Mouse (Mus musculus): Measurements from ENCODE around the gene Glod5. TPM values are rescaled to one million over a fixed set of nuclear protein-coding genes. Genes with fewer than 3 reads are reported as not detected.
"Not testable (repeated sequence)": the region's sequence is repeated elsewhere in the genome, so short reads cannot be mapped to it uniquely, and the experiment has no call there.

Gene Glod5
- polyA plus RNA-seq, 1 experiment from 2014 or later, result not detected

DNA sequence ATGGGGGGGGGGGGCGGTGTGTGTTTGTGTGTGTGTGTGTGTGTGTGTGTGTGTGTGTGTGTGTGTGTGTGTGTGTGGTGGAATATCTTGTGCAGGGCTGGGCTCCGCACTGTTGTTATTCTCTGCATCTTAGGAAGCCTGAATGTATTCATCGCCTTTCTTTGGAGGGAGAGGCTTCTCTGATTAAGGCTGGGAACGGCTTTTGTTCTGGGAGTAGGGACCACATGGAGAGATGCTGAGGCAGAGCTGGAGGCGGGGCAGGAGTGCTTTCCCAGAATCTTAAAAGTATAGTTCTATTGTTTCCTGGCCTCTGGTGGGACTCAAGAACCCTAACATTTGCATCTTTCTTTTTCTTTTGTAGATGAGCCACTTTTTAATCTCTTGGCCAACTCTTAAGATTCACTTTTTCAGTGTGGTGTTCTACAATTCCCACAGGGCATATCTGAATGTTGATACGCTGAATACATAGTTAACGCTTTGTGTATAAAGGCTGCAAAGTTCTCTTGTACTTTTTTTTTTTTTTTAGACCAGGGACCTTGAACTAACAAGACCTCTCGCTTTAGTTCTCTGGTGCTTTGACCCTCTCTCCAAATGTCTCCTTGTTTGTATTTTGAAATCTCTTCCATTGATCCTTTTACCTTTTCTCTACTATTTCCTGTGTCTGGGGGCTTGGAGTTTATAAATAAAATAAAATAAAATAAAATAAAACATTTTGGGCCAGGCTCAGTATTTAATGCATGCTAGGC is 4.5 kb downstream of the Glod5 start:
- ATAC-seq (ENCODE audit: insufficient read depth, low FRiP score, low TSS enrichment) (no peak), DNase-seq (ENCODE audit: low spot score) (peak; percentile 15)
- Histone ChIP-seq H3K27me3 (ENCODE audit: control insufficient read depth, insufficient read depth, low read length) (no peaks in the 10 kb centered on the region), H3K4me3 (ENCODE audit: low read depth, low read length) (no peak overlapping the region), H3K4me1 (ENCODE audit: control insufficient read depth, insufficient read depth, low read length) (no peaks in the 10 kb centered on the region), H3K9ac (ENCODE audit: low read length) (no peak overlapping the region), H3K4me2 (ENCODE audit: low read depth) (no peak overlapping the region), H3K36me3 (ENCODE audit: control insufficient read depth, insufficient read depth, low read length) (no peaks in the 10 kb centered on the region), H3K27ac (ENCODE audit: low read depth, low read length) (no peak overlapping the region), H3K9me3 (ENCODE audit: control insufficient read depth, low read length) (no peaks in the 10 kb centered on the region)
- WGBS, result 26% methylated on average over 7 of the region's 8 CpGs

DNA sequence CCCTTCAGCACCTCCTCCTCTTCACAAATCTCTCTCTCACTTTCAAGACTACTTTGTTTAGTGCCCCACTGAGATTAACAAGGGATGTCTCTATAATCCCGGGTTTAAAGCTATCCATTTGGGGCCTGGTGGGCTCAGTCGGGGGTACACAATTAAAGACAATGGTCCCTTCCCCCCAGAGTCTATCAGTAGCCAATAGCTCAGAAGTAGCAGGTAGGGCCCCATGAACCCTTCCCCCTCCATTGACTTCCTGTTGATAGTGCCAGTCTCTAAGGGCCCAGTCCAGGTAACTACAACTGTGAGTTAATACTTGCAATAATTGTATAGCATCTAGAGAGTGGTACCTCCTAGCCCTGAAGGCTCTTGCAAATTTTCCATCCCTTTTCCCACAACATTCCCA is 5.1 kb downstream of the Glod5 start:
- no peak overlapping the region for H3K27ac ChIP-seq (ENCODE audit: low read depth, low read length)
- ATAC-seq (ENCODE audit: insufficient read depth, low FRiP score, low TSS enrichment), result no peak

DNA sequence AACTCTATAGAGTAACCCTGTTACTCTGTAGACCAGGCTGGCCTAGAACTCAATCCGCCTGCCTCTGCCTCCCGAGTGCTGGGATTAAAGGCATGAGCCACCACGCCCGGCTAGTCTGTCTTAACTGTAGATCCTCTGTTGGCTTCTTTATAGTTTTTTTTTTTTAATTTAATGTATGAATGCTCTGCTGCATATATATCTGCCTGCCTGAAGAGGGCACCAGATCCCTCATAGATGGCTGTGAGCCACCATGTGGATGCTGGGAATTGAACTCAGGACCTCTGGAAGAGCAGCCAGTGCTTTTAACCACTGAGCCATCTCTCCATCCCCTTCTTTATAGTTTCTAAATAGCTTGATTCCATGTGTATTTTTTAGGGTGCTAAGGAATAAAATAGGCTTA is 8.9 kb downstream of the Glod5 start:
- not testable (repeated sequence) for H3K4me3 ChIP-seq (ENCODE audit: low read depth, low read length); H3K4me1 ChIP-seq (ENCODE audit: control insufficient read depth, insufficient read depth, low read length); H3K27me3 ChIP-seq (ENCODE audit: control insufficient read depth, insufficient read depth, low read length); H3K27ac ChIP-seq (ENCODE audit: low read depth, low read length); H3K9ac ChIP-seq (ENCODE audit: low read length); H3K36me3 ChIP-seq (ENCODE audit: control insufficient read depth, insufficient read depth, low read length); H3K4me2 ChIP-seq (ENCODE audit: low read depth); DNase-seq (ENCODE audit: low spot score); H3K9me3 ChIP-seq (ENCODE audit: control insufficient read depth, low read length); ATAC-seq (ENCODE audit: insufficient read depth, low FRiP score, low TSS enrichment)
- 81% methylated on average over 4 of the region's 4 CpGs for WGBS

More for the DNA sequence above, 5.1 kb downstream of the Glod5 start:
- no peak for DNase-seq (ENCODE audit: low spot score)
- H3K9me3 ChIP-seq (ENCODE audit: control insufficient read depth, low read length), result no peaks in the 10 kb centered on the region
- no peak overlapping the region for H3K4me3 ChIP-seq (ENCODE audit: low read depth, low read length)
- no peak overlapping the region for H3K4me2 ChIP-seq (ENCODE audit: low read depth)
- H3K9ac ChIP-seq (ENCODE audit: low read length), result no peak overlapping the region
- 18% methylated on average over 2 of the region's 2 CpGs for WGBS
- H3K4me1 ChIP-seq (ENCODE audit: control insufficient read depth, insufficient read depth, low read length), result no peaks in the 10 kb centered on the region
- H3K27me3 ChIP-seq (ENCODE audit: control insufficient read depth, insufficient read depth, low read length), result no peaks in the 10 kb centered on the region
- H3K36me3 ChIP-seq (ENCODE audit: control insufficient read depth, insufficient read depth, low read length), result no peaks in the 10 kb centered on the region

- WGBS, result 25% methylated on average over 5 of the region's 5 CpGs
- no peak for ATAC-seq (ENCODE audit: insufficient read depth, low FRiP score, low TSS enrichment)
- no peaks in the 10 kb centered on the region for H3K4me1 ChIP-seq (ENCODE audit: control insufficient read depth, insufficient read depth, low read length)
- no peak overlapping the region for H3K4me2 ChIP-seq (ENCODE audit: low read depth)
- H3K4me3 ChIP-seq (ENCODE audit: low read depth, low read length), result no peak overlapping the region
- H3K27ac ChIP-seq (ENCODE audit: low read depth, low read length), result no peak overlapping the region
- H3K9me3 ChIP-seq (ENCODE audit: control insufficient read depth, low read length), result no peaks in the 10 kb centered on the region
- DNase-seq (ENCODE audit: low spot score), result no peak
- H3K36me3 ChIP-seq (ENCODE audit: control insufficient read depth, insufficient read depth, low read length), result no peaks in the 10 kb centered on the region
- no peaks in the 10 kb centered on the region for H3K27me3 ChIP-seq (ENCODE audit: control insufficient read depth, insufficient read depth, low read length)
- no peak overlapping the region for H3K9ac ChIP-seq (ENCODE audit: low read length)
These were observed 9.7 kb downstream of the Glod5 start for GRCm38 (mm10) chrX:8008543-8008942.

- no peaks in the 10 kb centered on the region for H3K4me1 ChIP-seq (ENCODE audit: control insufficient read depth, insufficient read depth, low read length)
- no peak overlapping the region for H3K9ac ChIP-seq (ENCODE audit: low read length)
- H3K36me3 ChIP-seq (ENCODE audit: control insufficient read depth, insufficient read depth, low read length), result no peaks in the 10 kb centered on the region
- no peaks in the 10 kb centered on the region for H3K27me3 ChIP-seq (ENCODE audit: control insufficient read depth, insufficient read depth, low read length)
- H3K9me3 ChIP-seq (ENCODE audit: control insufficient read depth, low read length), result no peaks in the 10 kb centered on the region
- 45% methylated on average over 4 of the region's 4 CpGs for WGBS
- ATAC-seq (ENCODE audit: insufficient read depth, low FRiP score, low TSS enrichment) (no peak), DNase-seq (ENCODE audit: low spot score) (no peak)
- H3K27ac ChIP-seq (ENCODE audit: low read depth, low read length), result no peak overlapping the region
- no peak overlapping the region for H3K4me2 ChIP-seq (ENCODE audit: low read depth)
- no peak overlapping the region for H3K4me3 ChIP-seq (ENCODE audit: low read depth, low read length)
These were observed 15.3 kb downstream of the Glod5 start for GRCm38 (mm10) chrX:8002971-8003370.

DNA sequence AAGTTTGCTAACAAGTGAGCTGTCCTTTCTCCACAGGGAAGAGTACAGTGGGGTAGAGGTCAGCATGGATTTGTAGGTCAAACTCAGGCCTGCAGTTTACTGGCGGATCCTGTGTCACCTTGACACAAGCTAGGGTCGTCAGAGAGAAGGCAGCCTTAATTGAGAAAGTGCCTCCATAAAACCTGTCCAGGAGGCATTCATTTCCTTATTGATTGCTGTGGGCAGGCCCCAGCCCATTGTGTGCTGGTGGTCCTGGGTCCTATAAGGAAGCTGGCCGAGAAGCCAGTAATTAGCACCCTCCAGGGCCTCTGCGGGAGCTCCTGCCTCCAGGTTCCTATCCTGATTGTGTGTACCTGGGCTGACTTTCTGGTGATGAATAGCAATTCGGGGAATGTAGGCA is 16.3 kb downstream of the Glod5 start:
- H3K4me2 ChIP-seq (ENCODE audit: low read depth), result no peak overlapping the region
- 16% methylated on average over 5 of the region's 5 CpGs for WGBS
- ATAC-seq (ENCODE audit: insufficient read depth, low FRiP score, low TSS enrichment), result no peak

GRCm38 (mm10) chrX:8000546-8001192 is 17.6 kb downstream of the Glod5 start:
- ATAC-seq (ENCODE audit: insufficient read depth, low FRiP score, low TSS enrichment) (no peak), DNase-seq (ENCODE audit: low spot score) (no peak)
- Histone ChIP-seq H3K27me3 (ENCODE audit: control insufficient read depth, insufficient read depth, low read length) (no peaks in the 10 kb centered on the region), H3K27ac (ENCODE audit: low read depth, low read length) (no peak overlapping the region), H3K4me3 (ENCODE audit: low read depth, low read length) (no peak overlapping the region), H3K4me1 (ENCODE audit: control insufficient read depth, insufficient read depth, low read length) (no peaks in the 10 kb centered on the region), H3K9ac (ENCODE audit: low read length) (no peak overlapping the region), H3K36me3 (ENCODE audit: control insufficient read depth, insufficient read depth, low read length) (no peaks in the 10 kb centered on the region), H3K9me3 (ENCODE audit: control insufficient read depth, low read length) (no peaks in the 10 kb centered on the region), H3K4me2 (ENCODE audit: low read depth) (no peak overlapping the region)
- WGBS, result 89% methylated on average over 3 of the region's 3 CpGs

More for the DNA sequence above, 16.3 kb downstream of the Glod5 start:
- Histone ChIP-seq H3K27ac (ENCODE audit: low read depth, low read length) (no peak overlapping the region), H3K4me3 (ENCODE audit: low read depth, low read length) (no peak overlapping the region), H3K9me3 (ENCODE audit: control insufficient read depth, low read length) (no peaks in the 10 kb centered on the region), H3K9ac (ENCODE audit: low read length) (no peak overlapping the region), H3K4me1 (ENCODE audit: control insufficient read depth, insufficient read depth, low read length) (no peaks in the 10 kb centered on the region), H3K36me3 (ENCODE audit: control insufficient read depth, insufficient read depth, low read length) (no peaks in the 10 kb centered on the region), H3K27me3 (ENCODE audit: control insufficient read depth, insufficient read depth, low read length) (no peaks in the 10 kb centered on the region)
- no peak for DNase-seq (ENCODE audit: low spot score)

GRCm38 (mm10) chrX:7993068-7993735 is 25.1 kb downstream of the Glod5 start:
- Histone ChIP-seq H3K4me2 (ENCODE audit: low read depth) (no peak overlapping the region), H3K9ac (ENCODE audit: low read length) (no peak overlapping the region), H3K4me1 (ENCODE audit: control insufficient read depth, insufficient read depth, low read length) (no peaks in the 10 kb centered on the region), H3K4me3 (ENCODE audit: low read depth, low read length) (no peak overlapping the region), H3K36me3 (ENCODE audit: control insufficient read depth, insufficient read depth, low read length) (no peaks in the 10 kb centered on the region), H3K27ac (ENCODE audit: low read depth, low read length) (no peak overlapping the region), H3K27me3 (ENCODE audit: control insufficient read depth, insufficient read depth, low read length) (no peaks in the 10 kb centered on the region), H3K9me3 (ENCODE audit: control insufficient read depth, low read length) (no peaks in the 10 kb centered on the region)
- WGBS, result 65% methylated on average over 10 of the region's 10 CpGs
- ATAC-seq (ENCODE audit: insufficient read depth, low FRiP score, low TSS enrichment) (no peak), DNase-seq (ENCODE audit: low spot score) (no peak)
